Mouse (Mus musculus) heart, adult 2 months (tissue): ENCODE measurements at regions not wholly inside any gene's neighbourhood (a gene's known extent, or its start where the extent isn't known, plus 50 kb on each side); places are given as distances from the start of the nearest gene placed in this dataset.

ENCODE experiments used
- DNase-seq, 2 experiments: peaks; one replicate each; pipeline ENCODE4 v3.0.0; 2021
- H3K27ac ChIP-seq: fragments of 200-600 bp; 2 replicates; pipeline ENCODE4 v1.8.1; 2022
- H3K27me3 ChIP-seq: fragments of 200-500 bp; 2 replicates; pipeline ENCODE4 v1.6.1; 2012; ENCODE audit warnings: mild to moderate bottlenecking, low read length, inconsistent platforms, mixed read lengths; ENCODE audit not compliant: control insufficient read depth, insufficient read depth
- H3K36me3 ChIP-seq: fragments of 200-500 bp; 2 replicates; pipeline ENCODE4 v1.6.1; 2012; ENCODE audit warnings: low read length, inconsistent platforms; ENCODE audit not compliant: control insufficient read depth, insufficient read depth
- H3K4me1 ChIP-seq: fragments of 200-500 bp; 2 replicates; pipeline ENCODE4 v1.6.1; 2011; ENCODE audit warnings: low read length; ENCODE audit not compliant: control insufficient read depth, insufficient read depth
- H3K4me3 ChIP-seq: fragments of 200-600 bp; 2 replicates; pipeline ENCODE4 v1.8.1; 2022
- H3K79me2 ChIP-seq: fragments of 200-500 bp; replicated peaks from 2 replicates; pipeline ENCODE4 v1.6.1; 2012; ENCODE audit warnings: mild to moderate bottlenecking, inconsistent platforms, low read length, moderate library complexity, mixed read lengths; ENCODE audit not compliant: control insufficient read depth, insufficient read depth
- H3K9ac ChIP-seq: fragments of 200-500 bp; 2 replicates; pipeline ENCODE4 v1.6.1; 2012; ENCODE audit warnings: low read depth, mild to moderate bottlenecking, control low read depth, inconsistent platforms, low read length, mixed read lengths
- CTCF ChIP-seq: fragments of 200-600 bp; IDR thresholded peaks from 2 replicates; pipeline ENCODE4 v1.8.1; 2022; ENCODE audit warnings: antibody characterized with exemption, mild to moderate bottlenecking, moderate library complexity
- EP300 ChIP-seq: fragments of 200-500 bp; IDR thresholded peaks from 2 replicates; pipeline ENCODE4 v1.6.1; 2011; ENCODE audit warnings: low read depth, low read length, control low read depth; ENCODE audit not compliant: insufficient read depth
- POLR2A ChIP-seq: fragments of 200-500 bp; IDR thresholded peaks from 2 replicates; pipeline ENCODE4 v1.6.1; 2011; ENCODE audit warnings: mild to moderate bottlenecking, low read depth, low read length, control low read depth; ENCODE audit not compliant: insufficient read depth
- WGBS: fragments of 180-500 bp; shearing (Covaris S2); methylation state at CpG from one replicate; pipeline ENCODE4 v1.1.7; 2018; 5-methylcytosine and 5-hydroxymethylcytosine counted together
- intact Hi-C: fragments of 180-260 bp; cut with DNase I; formaldehyde crosslinking; loops from one replicate; pipeline ENCODE4 v1.15.1; 2025

DNA sequence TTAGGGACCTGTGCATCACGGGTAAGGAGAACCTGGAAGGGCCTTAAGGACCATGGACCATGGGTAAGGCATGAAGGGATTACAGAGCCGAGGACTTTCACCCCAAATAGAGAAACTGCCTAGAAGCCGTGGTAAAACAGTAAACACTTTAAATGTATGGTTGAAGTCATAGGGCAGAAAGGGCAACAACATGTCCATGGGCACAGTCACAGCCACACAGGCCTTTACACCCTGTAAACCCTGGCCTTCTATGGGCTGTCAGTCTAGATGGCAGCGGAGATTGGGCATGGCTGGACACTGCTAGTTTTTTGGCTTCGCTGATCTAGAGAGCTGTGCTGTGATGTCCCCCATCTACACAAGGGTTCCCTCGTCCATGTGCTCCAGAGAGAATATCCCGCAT is 127.4 kb downstream of the Tex29 start:
- H3K9ac ChIP-seq = no peak overlapping the region
- H3K4me1 ChIP-seq = no peaks in the 10 kb centered on the region
- intact Hi-C loops = no loop called here
- no peaks in the 10 kb centered on the region for H3K27me3 ChIP-seq
- no peaks in the 10 kb centered on the region for H3K79me2 ChIP-seq
- no peak overlapping the region for H3K4me3 ChIP-seq
- DNase-seq = no peak
- TF ChIP-seq CTCF (no peak), EP300 (no peak), POLR2A (no peak)
- H3K27ac ChIP-seq = no peak overlapping the region
- 79% methylated on average over 7 of the region's 7 CpGs for WGBS
- H3K36me3 ChIP-seq = no peaks in the 10 kb centered on the region

DNA sequence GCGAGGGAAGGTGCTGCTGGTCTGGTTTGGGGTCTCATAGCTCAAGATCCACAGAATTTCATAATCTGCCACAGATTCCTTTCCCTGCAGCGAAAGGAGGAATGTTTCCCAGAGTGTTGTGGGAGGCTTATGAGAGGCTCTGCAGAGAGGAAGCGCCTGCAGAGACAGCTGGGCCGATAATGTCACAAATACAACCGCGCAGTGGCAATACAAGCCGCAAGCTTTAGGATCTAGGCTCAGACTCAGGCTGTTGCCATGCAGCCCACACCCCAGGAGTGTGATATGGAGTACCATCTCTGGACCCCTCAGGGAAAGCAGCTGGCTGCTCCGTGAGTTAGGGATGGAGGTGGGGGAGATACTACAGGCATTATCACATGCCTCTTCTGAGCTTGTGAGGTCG is 130.2 kb downstream of the Tex29 start:
- Histone ChIP-seq H3K79me2 (no peaks in the 10 kb centered on the region), H3K27ac (no peak overlapping the region), H3K36me3 (no peaks in the 10 kb centered on the region), H3K9ac (no peak overlapping the region), H3K27me3 (no peaks in the 10 kb centered on the region), H3K4me3 (no peak overlapping the region), H3K4me1 (no peaks in the 10 kb centered on the region)
- no peak for DNase-seq
- TF ChIP-seq POLR2A (no peak), EP300 (no peak), CTCF (no peak)
- intact Hi-C loops = no loop called here
- 76% methylated on average over 9 of the region's 9 CpGs for WGBS

DNA sequence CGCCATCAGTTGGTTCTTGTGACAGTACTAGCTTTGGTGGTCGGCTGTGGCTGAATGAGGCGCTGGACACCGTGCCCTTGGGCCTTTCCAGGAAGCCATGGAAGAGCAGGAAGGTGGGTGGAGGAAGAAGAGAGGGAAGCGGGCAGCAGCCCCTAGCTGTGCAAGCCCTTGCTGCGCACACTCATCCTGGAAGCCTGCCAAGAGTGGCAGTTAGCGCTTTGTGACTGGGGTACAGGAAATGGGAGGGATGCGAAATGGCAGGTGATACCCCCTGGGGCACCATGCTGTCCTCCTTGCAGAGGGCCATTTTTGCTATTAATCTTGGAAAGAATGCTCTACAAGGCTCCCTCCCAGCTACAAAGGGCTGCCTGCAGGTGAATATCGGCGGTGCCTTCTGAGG is 133.2 kb downstream of the Tex29 start:
- Histone ChIP-seq H3K27ac (no peak overlapping the region), H3K9ac (no peak overlapping the region), H3K4me3 (no peak overlapping the region), H3K4me1 (no peaks in the 10 kb centered on the region), H3K36me3 (no peaks in the 10 kb centered on the region), H3K79me2 (no peaks in the 10 kb centered on the region), H3K27me3 (no peaks in the 10 kb centered on the region)
- intact Hi-C loops = no loop called here
- TF ChIP-seq POLR2A (no peak), EP300 (no peak), CTCF (no peak)
- DNase-seq = no peak
- 52% methylated on average over 10 of the region's 10 CpGs for WGBS

DNA sequence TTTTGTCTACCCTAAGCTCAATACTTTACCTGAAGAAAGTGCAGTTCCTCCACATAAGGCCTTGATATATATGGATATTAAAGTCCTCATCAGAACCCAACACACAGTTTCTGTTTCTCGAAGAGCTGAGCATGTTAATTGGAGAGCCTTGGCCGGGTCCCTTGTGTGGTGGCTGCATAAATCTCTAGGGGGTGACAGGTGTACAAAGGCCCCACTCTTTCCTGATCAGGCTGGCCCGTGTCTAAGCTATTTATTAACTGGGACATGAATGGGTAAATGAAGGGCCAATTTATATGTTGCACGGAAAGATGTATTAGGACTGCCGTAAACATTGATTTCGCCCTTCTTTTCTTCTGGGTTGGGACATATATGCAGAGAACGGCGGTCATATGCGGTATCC is 136.8 kb downstream of the Tex29 start:
- no peaks in the 10 kb centered on the region for H3K36me3 ChIP-seq
- intact Hi-C loops = no loop called here
- no peaks in the 10 kb centered on the region for H3K4me1 ChIP-seq
- DNase-seq = no peak
- H3K27ac ChIP-seq = no peak overlapping the region
- no peaks in the 10 kb centered on the region for H3K79me2 ChIP-seq
- no peak for TF ChIP-seq POLR2A
- no peak overlapping the region for H3K4me3 ChIP-seq
- 85% methylated on average over 9 of the region's 9 CpGs for WGBS
- H3K9ac ChIP-seq = no peak overlapping the region
- no peaks in the 10 kb centered on the region for H3K27me3 ChIP-seq

DNA sequence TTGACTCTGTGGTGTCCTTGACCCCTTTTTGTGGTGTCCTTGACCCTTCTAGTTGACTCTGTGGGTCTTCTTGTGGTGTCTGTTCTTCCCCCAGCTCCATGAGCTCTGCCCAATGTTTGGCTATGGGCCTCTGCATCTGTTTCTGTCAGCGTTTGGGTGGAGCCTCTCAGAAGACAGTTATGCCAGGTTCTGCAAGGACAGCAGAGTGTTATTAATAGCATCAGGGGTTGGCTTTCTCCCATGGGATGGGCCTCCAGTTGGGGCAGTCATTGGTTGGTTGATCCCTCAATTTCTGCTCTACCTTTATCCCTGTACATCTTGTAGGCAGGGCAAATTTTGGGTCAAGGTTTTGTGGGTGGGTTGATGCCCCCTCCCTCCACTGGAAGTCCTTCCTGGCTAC is 138.8 kb downstream of the Tex29 start:
- Histone ChIP-seq H3K9ac (no peak overlapping the region), H3K4me3 (no peak overlapping the region), H3K79me2 (no peaks in the 10 kb centered on the region), H3K4me1 (no peaks in the 10 kb centered on the region), H3K36me3 (no peaks in the 10 kb centered on the region), H3K27ac (no peak overlapping the region), H3K27me3 (no peaks in the 10 kb centered on the region)
- 57% methylated on average over 1 of the region's 1 CpGs for WGBS
- TF ChIP-seq EP300 (no peak), POLR2A (no peak), CTCF (no peak)
- intact Hi-C loops = no loop called here
- DNase-seq = peak in 1 of 2 experiments; percentile 26

DNA sequence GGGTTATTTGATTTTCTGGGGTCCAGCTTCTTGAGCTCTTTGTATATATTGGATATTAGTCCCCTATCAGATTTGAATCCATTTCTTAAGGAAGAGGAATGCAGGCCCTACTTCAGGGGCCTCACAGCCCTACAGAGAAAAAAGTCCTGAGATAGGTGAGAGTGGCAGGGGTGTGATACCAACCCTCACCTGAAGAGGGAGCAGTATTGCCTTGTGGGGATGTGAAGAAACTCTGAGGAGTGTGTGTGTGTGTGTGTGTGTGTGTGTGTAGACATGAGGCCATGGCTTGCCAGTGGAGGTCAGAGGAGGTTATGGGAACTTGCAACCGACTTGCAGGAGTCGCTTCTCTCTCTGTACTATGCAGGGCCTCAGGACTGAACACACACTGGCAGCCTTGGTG is 141.2 kb downstream of the Tex29 start:
- intact Hi-C loops = no loop called here
- Histone ChIP-seq H3K79me2 (no peaks in the 10 kb centered on the region), H3K27ac (no peak overlapping the region), H3K4me1 (no peaks in the 10 kb centered on the region), H3K4me3 (no peak overlapping the region), H3K36me3 (no peaks in the 10 kb centered on the region), H3K9ac (no peak overlapping the region), H3K27me3 (no peaks in the 10 kb centered on the region)
- WGBS = 75% methylated on average over 2 of the region's 2 CpGs
- DNase-seq = no peak
- TF ChIP-seq POLR2A (no peak), CTCF (peak; percentile 44)

DNA sequence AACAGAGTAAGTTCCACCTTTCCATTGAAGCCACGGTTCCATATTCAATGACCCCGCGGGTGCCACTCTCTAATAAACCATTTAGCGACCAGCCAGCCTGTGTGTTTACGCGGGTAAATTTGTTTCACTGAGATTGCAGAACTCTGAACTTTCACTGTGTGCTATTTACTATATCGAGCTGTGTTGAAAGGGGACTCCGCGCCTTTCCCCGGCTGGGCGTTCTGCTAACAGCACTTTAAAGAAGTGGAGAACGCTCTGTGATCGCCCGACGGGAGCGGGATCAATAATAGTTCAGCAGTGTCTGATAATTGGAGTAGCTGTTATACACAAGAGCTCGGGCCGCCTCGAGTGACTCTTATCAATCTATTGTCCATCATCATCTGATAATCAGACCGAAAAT is 149.8 kb downstream of the Tex29 start:
- Histone ChIP-seq H3K4me3 (no peak overlapping the region), H3K9ac (no peak overlapping the region), H3K36me3 (no peaks in the 10 kb centered on the region), H3K27me3 (no peaks in the 10 kb centered on the region), H3K27ac (no peak overlapping the region), H3K79me2 (no peaks in the 10 kb centered on the region), H3K4me1 (no peaks in the 10 kb centered on the region)
- no peak for DNase-seq
- no peak for TF ChIP-seq CTCF
- TF ChIP-seq POLR2A = no peak
- no peak for TF ChIP-seq EP300
- 83% methylated on average over 20 of the region's 20 CpGs for WGBS
- intact Hi-C loops = no loop called here
